Mouse (Mus musculus): ENCODE results near the gene Klc2. TPM values are rescaled to one million over a fixed set of nuclear protein-coding genes. Genes with fewer than 3 reads are reported as not detected.
"Not testable (repeated sequence)": the region's sequence is repeated elsewhere in the genome, so short reads cannot be mapped to it uniquely, and the experiment has no call there.

Klc2 gene
- polyA plus RNA-seq, 1 experiment, result 21.9 TPM

GRCm38 (mm10) chr19:5087884-5088728, 30.3 kb downstream of the Klc2 start, which contains the start of gene Yif1a:
TSS of gene Yif1a (plus strand) at chr19:5088538.
- WGBS, result under 1% methylated on average over 58 of the region's 58 CpGs
- peak within 1 kb of the TSS; percentile 96 for H3K4me3 ChIP-seq (replicated peaks; ENCODE audit: control insufficient read depth, low read depth, low read length)
- H3K4me1 ChIP-seq (ENCODE audit: control insufficient read depth, insufficient read depth, low read length), result peaks cover 4% of the 10 kb centered on the region
- peak within 1 kb of the TSS; percentile 74 for H3K27ac ChIP-seq (ENCODE audit: control insufficient read depth, insufficient read depth, low read depth, low read length, poor library complexity)
- peak; percentile 43; the same call in 1 of the 2 replicates for TF ChIP-seq CTCF (IDR thresholded peaks at IDR 0.05; ENCODE audit: control insufficient read depth, insufficient read depth, low read length)
- peak; percentile 84; the same call in 1 of the 2 replicates for TF ChIP-seq POLR2A (IDR thresholded peaks at IDR 0.05; ENCODE audit: borderline replicate concordance, control insufficient read depth, low read depth, low read length)

- not testable (repeated sequence) for H3K4me1 ChIP-seq (ENCODE audit: control insufficient read depth, insufficient read depth, low read length); H3K27ac ChIP-seq (ENCODE audit: control insufficient read depth, insufficient read depth, low read depth, low read length, poor library complexity); H3K4me3 ChIP-seq (replicated peaks; ENCODE audit: control insufficient read depth, low read depth, low read length)
- 56% methylated on average over 4 of the region's 4 CpGs for WGBS
Measured at GRCm38 (mm10) chr19:5086533-5086932, 31.8 kb downstream of the Klc2 start.

GRCm38 (mm10) chr19:5085145-5085863, 33.1 kb downstream of the Klc2 start, which contains the start of gene Tmem151a:
TSS of gene Tmem151a (minus strand) at chr19:5085531.
- under 1% methylated on average over 60 of the region's 69 CpGs for WGBS
- TF ChIP-seq POLR2A (IDR thresholded peaks at IDR 0.05; ENCODE audit: borderline replicate concordance, control insufficient read depth, low read depth, low read length), result no peak
- no peak for TF ChIP-seq CTCF (IDR thresholded peaks at IDR 0.05; ENCODE audit: control insufficient read depth, insufficient read depth, low read length)
- Histone ChIP-seq H3K4me1 (ENCODE audit: control insufficient read depth, insufficient read depth, low read length) (peaks cover 4% of the 10 kb centered on the region), H3K4me3 (replicated peaks; ENCODE audit: control insufficient read depth, low read depth, low read length) (peak within 1 kb of the TSS; percentile 5), H3K27ac (ENCODE audit: control insufficient read depth, insufficient read depth, low read depth, low read length, poor library complexity) (no peak within 1 kb of the TSS)

- no peak overlapping the region for H3K4me3 ChIP-seq (replicated peaks; ENCODE audit: control insufficient read depth, low read depth, low read length)
Measured at GRCm38 (mm10) chr19:5084834-5085144, 33.6 kb downstream of the Klc2 start.

GRCm38 (mm10) chr19:5083961-5084833, 34.2 kb downstream of the Klc2 start:
- no peak overlapping the region for H3K27ac ChIP-seq (ENCODE audit: control insufficient read depth, insufficient read depth, low read depth, low read length, poor library complexity)
- H3K4me1 ChIP-seq (ENCODE audit: control insufficient read depth, insufficient read depth, low read length), result peaks cover 4% of the 10 kb centered on the region
- TF ChIP-seq POLR2A (IDR thresholded peaks at IDR 0.05; ENCODE audit: borderline replicate concordance, control insufficient read depth, low read depth, low read length), result no peak
- no peak for TF ChIP-seq CTCF (IDR thresholded peaks at IDR 0.05; ENCODE audit: control insufficient read depth, insufficient read depth, low read length)
- WGBS, result 54% methylated on average over 3 of the region's 3 CpGs
- H3K4me3 ChIP-seq (replicated peaks; ENCODE audit: control insufficient read depth, low read depth, low read length), result peak overlapping the region; percentile 26

More at GRCm38 (mm10) chr19:5084834-5085144, 33.6 kb downstream of the Klc2 start:
- Histone ChIP-seq H3K27ac (ENCODE audit: control insufficient read depth, insufficient read depth, low read depth, low read length, poor library complexity) (no peak overlapping the region), H3K4me1 (ENCODE audit: control insufficient read depth, insufficient read depth, low read length) (peaks cover 4% of the 10 kb centered on the region)
- 9% methylated on average over 15 of the region's 15 CpGs for WGBS
- TF ChIP-seq CTCF (IDR thresholded peaks at IDR 0.05; ENCODE audit: control insufficient read depth, insufficient read depth, low read length), result no peak
- no peak for TF ChIP-seq POLR2A (IDR thresholded peaks at IDR 0.05; ENCODE audit: borderline replicate concordance, control insufficient read depth, low read depth, low read length)

- no peak overlapping the region for H3K4me3 ChIP-seq (replicated peaks; ENCODE audit: control insufficient read depth, low read depth, low read length)
- H3K27ac ChIP-seq (ENCODE audit: control insufficient read depth, insufficient read depth, low read depth, low read length, poor library complexity), result no peak overlapping the region; the same call in 1 of the 2 replicates
- H3K4me1 ChIP-seq (ENCODE audit: control insufficient read depth, insufficient read depth, low read length), result peaks cover 2% of the 10 kb centered on the region
- no peak for TF ChIP-seq POLR2A (IDR thresholded peaks at IDR 0.05; ENCODE audit: borderline replicate concordance, control insufficient read depth, low read depth, low read length)
- TF ChIP-seq CTCF (IDR thresholded peaks at IDR 0.05; ENCODE audit: control insufficient read depth, insufficient read depth, low read length), result no peak
- WGBS, result 62% methylated on average over 24 of the region's 24 CpGs
Measured at GRCm38 (mm10) chr19:5082596-5082995, 35.8 kb downstream of the Klc2 start.

GRCm38 (mm10) chr19:5082005-5082404, 36.4 kb downstream of the Klc2 start:
- Histone ChIP-seq H3K4me1 (ENCODE audit: control insufficient read depth, insufficient read depth, low read length) (peaks cover 1% of the 10 kb centered on the region), H3K4me3 (replicated peaks; ENCODE audit: control insufficient read depth, low read depth, low read length) (no peak overlapping the region), H3K27ac (ENCODE audit: control insufficient read depth, insufficient read depth, low read depth, low read length, poor library complexity) (no peak overlapping the region)
- 53% methylated on average over 18 of the region's 18 CpGs for WGBS
- TF ChIP-seq POLR2A (IDR thresholded peaks at IDR 0.05; ENCODE audit: borderline replicate concordance, control insufficient read depth, low read depth, low read length), result no peak
- no peak for TF ChIP-seq CTCF (IDR thresholded peaks at IDR 0.05; ENCODE audit: control insufficient read depth, insufficient read depth, low read length)
